Mouse (Mus musculus): ENCODE results near the gene Sestd1. TPM values are rescaled to one million over a fixed set of nuclear protein-coding genes. Genes with fewer than 3 reads are reported as not detected.

The Sestd1 gene
- total and polyA plus RNA-seq, 3 experiments, result not detected

DNA sequence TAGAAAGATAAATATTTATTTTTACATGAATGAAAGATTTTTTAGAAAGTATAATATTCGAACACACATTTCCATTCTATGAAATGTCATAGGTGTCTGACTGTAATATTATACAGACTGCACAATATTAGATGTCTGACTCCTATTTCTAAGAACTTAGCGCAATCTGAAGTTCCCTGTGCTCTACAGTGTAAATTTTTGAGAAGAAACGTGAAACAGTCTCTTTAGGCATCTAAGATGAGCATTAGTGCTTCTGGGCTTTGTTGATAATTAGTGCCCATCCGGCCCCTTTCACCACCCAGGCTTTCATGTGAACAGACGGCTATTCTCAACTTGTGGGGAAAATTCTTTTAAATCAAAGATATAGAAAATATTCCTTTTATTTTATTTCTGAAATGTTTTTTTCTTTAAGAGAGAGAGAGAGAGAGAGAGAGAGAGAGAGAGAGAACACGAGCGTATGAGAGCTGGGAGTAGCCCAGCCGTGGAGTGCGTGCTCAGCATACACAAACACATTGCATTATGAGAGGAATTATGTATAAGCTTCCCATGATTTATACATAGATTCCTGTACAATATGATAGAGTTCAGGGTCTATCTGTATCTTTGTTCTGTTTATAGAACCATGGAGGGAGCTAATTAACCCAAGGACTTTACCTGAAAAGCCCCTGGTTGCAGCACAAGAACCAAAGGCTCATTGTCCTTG is 21.4 kb upstream of the Sestd1 start:
- TF ChIP-seq TCF12 (IDR thresholded peaks at IDR 0.05; ENCODE audit: low read depth, low read length) (no peak), POLR2A (IDR thresholded peaks at IDR 0.05; ENCODE audit: control insufficient read depth in 1 of 2, insufficient read depth in 1 of 2, low read depth in 1 of 2, low read length in 2 of 2, poor library complexity in 1 of 2) (no peak), POLR2AphosphoS2 (IDR thresholded peaks at IDR 0.05; ENCODE audit: low read length) (no peak), BHLHE40 (IDR thresholded peaks at IDR 0.05; ENCODE audit: borderline replicate concordance, low read depth, low read length) (no peak)

DNA sequence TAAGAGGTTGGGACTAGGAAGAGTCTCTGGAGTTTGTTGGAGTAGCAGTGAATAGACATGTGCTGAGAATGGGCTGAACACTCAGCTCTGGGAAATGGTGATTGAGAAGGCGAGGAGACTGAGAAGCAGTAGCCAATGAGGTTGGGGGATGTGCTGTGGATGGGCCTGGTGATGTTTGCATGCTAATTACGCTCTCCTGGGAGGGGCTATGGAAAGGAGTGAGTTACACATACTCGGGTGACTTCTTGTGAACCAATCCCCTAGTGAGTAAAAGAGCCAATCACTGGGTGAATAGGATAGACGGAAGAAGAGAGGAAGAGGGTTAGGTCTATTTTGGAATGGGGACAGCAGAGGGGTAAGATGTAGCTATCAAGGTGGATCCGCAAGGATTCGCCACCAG is 9.3 kb upstream of the Sestd1 start:
- no peaks in the 10 kb centered on the region for H3K36me3 ChIP-seq (ENCODE audit: control insufficient read depth in 1 of 2, insufficient read depth in 2 of 2, low read length in 2 of 2)
- no peak overlapping the region for H3K4me3 ChIP-seq (ENCODE audit: control insufficient read depth in 1 of 2, insufficient read depth in 1 of 2, low read depth in 2 of 2, low read length in 2 of 2)
- no peak overlapping the region for H3K9ac ChIP-seq (ENCODE audit: control insufficient read depth, low read depth, low read length, poor library complexity, severe bottlenecking)
- H3K27ac ChIP-seq (ENCODE audit: control insufficient read depth, low read depth, low read length), result no peak overlapping the region
- H3K9me3 ChIP-seq (replicated peaks; ENCODE audit: insufficient read depth, low read length), result no peaks in the 10 kb centered on the region
- no peak for DNase-seq (ENCODE audit: low read depth, low spot score)
- TF ChIP-seq UBTF (IDR thresholded peaks at IDR 0.05; ENCODE audit: borderline replicate concordance, insufficient read depth, low read depth, low read length), result no peak
- no peak for TF ChIP-seq ZNF384 (IDR thresholded peaks at IDR 0.05; ENCODE audit: low read depth, low read length)
- TF ChIP-seq MAZ (IDR thresholded peaks at IDR 0.05; ENCODE audit: low read depth, low read length), result no peak
- TF ChIP-seq SIN3A (IDR thresholded peaks at IDR 0.05; ENCODE audit: low read length), result no peak
- TF ChIP-seq NELFE (IDR thresholded peaks at IDR 0.05; ENCODE audit: low read depth, low read length), result no peak
- TF ChIP-seq ZC3H11A (IDR thresholded peaks at IDR 0.05; ENCODE audit: low read depth, low read length), result no peak
- no peak for TF ChIP-seq RAD21 (IDR thresholded peaks at IDR 0.05; ENCODE audit: low read depth, low read length)
- TF ChIP-seq CHD2 (IDR thresholded peaks at IDR 0.05; ENCODE audit: low read length), result no peak
- TF ChIP-seq CHD1 (IDR thresholded peaks at IDR 0.05; ENCODE audit: low read depth, low read length), result no peak
- no peak for TF ChIP-seq ZKSCAN1 (IDR thresholded peaks at IDR 0.05; ENCODE audit: low read depth, low read length)
- TF ChIP-seq MXI1 (IDR thresholded peaks at IDR 0.05; ENCODE audit: low read depth, low read length), result no peak
- no peak for TF ChIP-seq ETS1 (IDR thresholded peaks at IDR 0.05; ENCODE audit: low read depth, low read length)
- TF ChIP-seq SMC3 (IDR thresholded peaks at IDR 0.05; ENCODE audit: low read depth, low read length), result no peak
- no peak for TF ChIP-seq MAFK (IDR thresholded peaks at IDR 0.05; ENCODE audit: borderline replicate concordance, low read depth, low read length)
- TF ChIP-seq ELF1 (IDR thresholded peaks at IDR 0.05; ENCODE audit: low read depth, low read length), result no peak
- TF ChIP-seq GATA1 (IDR thresholded peaks at IDR 0.05; ENCODE audit: low read depth, low read length), result no peak
- TF ChIP-seq TBP (IDR thresholded peaks at IDR 0.05; ENCODE audit: low read depth, low read length), result no peak
- no peak for TF ChIP-seq POLR2AphosphoS2 (IDR thresholded peaks at IDR 0.05; ENCODE audit: low read length)
- no peak for TF ChIP-seq TCF12 (IDR thresholded peaks at IDR 0.05; ENCODE audit: low read depth, low read length)
- H3K27me3 ChIP-seq (ENCODE audit: control insufficient read depth in 1 of 2, insufficient read depth in 2 of 2, low read length in 2 of 2), result no peaks in the 10 kb centered on the region
- H3K79me2 ChIP-seq (ENCODE audit: control insufficient read depth, insufficient read depth, low read length, poor library complexity), result no peaks in the 10 kb centered on the region
- H3K4me1 ChIP-seq (ENCODE audit: control insufficient read depth in 1 of 2, insufficient read depth in 2 of 2, low read length in 2 of 2), result no peaks in the 10 kb centered on the region

More for the DNA sequence above, 21.4 kb upstream of the Sestd1 start:
- Histone ChIP-seq H3K36me3 (ENCODE audit: control insufficient read depth in 1 of 2, insufficient read depth in 2 of 2, low read length in 2 of 2) (no peaks in the 10 kb centered on the region), H3K9me3 (replicated peaks; ENCODE audit: insufficient read depth, low read length) (no peaks in the 10 kb centered on the region), H3K4me3 (ENCODE audit: control insufficient read depth in 1 of 2, insufficient read depth in 1 of 2, low read depth in 2 of 2, low read length in 2 of 2) (no peak overlapping the region), H3K27me3 (ENCODE audit: control insufficient read depth in 1 of 2, insufficient read depth in 2 of 2, low read length in 2 of 2) (no peaks in the 10 kb centered on the region), H3K9ac (ENCODE audit: control insufficient read depth, low read depth, low read length, poor library complexity, severe bottlenecking) (no peak overlapping the region), H3K79me2 (ENCODE audit: control insufficient read depth, insufficient read depth, low read length, poor library complexity) (no peaks in the 10 kb centered on the region), H3K27ac (ENCODE audit: control insufficient read depth, low read depth, low read length) (no peak overlapping the region), H3K4me1 (ENCODE audit: control insufficient read depth in 1 of 2, insufficient read depth in 2 of 2, low read length in 2 of 2) (no peaks in the 10 kb centered on the region)
- DNase-seq (ENCODE audit: low read depth, low spot score), result no peak
